Mouse (Mus musculus) retina, embryonic 14.5 days (tissue): Measurements from ENCODE around the gene Ddx19b.
A peak's percentile ranks its signal among the peaks of the same experiment; 100 is the strongest.
"Not testable (repeated sequence)": the region's sequence is repeated elsewhere in the genome, so short reads cannot be mapped to it uniquely, and the experiment has no call there.

Experiments used
- DNase-seq: peaks from one replicate; pipeline ENCODE4 v3.0.0-alpha.2; 2015; ENCODE audit warnings: low spot score

The Ddx19b gene

GRCm38 (mm10) chr8:111034276-111034675 is 2.7 kb upstream of the Ddx19b start:
- DNase-seq: peak; percentile 59

- DNase-seq: peak; percentile 100
Observed at GRCm38 (mm10) chr8:111033482-111034215, 2.1 kb upstream of the Ddx19b start.

- DNase-seq: no peak
Observed at GRCm38 (mm10) chr8:111032916-111033315, 1.4 kb upstream of the Ddx19b start, which contains the start of gene Aars. Aars (plus strand) TSS chr8:111033144.

GRCm38 (mm10) chr8:111030045-111030444 is 1.5 kb downstream of the Ddx19b start:
- DNase-seq: no peak

GRCm38 (mm10) chr8:111029589-111029988 is 2.0 kb downstream of the Ddx19b start:
- peak; percentile 17 for DNase-seq

GRCm38 (mm10) chr8:111027391-111027937 is 4.1 kb downstream of the Ddx19b start:
- DNase-seq: peak; percentile 84

- not testable (repeated sequence) for DNase-seq
Observed at GRCm38 (mm10) chr8:111026609-111027008, 4.9 kb downstream of the Ddx19b start.

- not testable (repeated sequence) for DNase-seq
Observed at GRCm38 (mm10) chr8:111010230-111010991, 21.1 kb downstream of the Ddx19b start.

- peak; percentile 88 for DNase-seq
Observed at GRCm38 (mm10) chr8:110997547-110998531, 33.7 kb downstream of the Ddx19b start, which contains the start of gene Ddx19a. Ddx19a (minus strand) TSS chr8:110997800.

- DNase-seq: peak; percentile 11
Observed at GRCm38 (mm10) chr8:110996641-110997430, 34.7 kb downstream of the Ddx19b start.

GRCm38 (mm10) chr8:110990017-110990416 is 41.5 kb downstream of the Ddx19b start:
- no peak for DNase-seq

GRCm38 (mm10) chr8:110987805-110988744 is 43.5 kb downstream of the Ddx19b start:
- DNase-seq: no peak

- DNase-seq: no peak
Observed at GRCm38 (mm10) chr8:110981304-110981703, 50.2 kb downstream of the Ddx19b start.

GRCm38 (mm10) chr8:110977987-110978386 is 53.6 kb downstream of the Ddx19b start:
- not testable (repeated sequence) for DNase-seq

GRCm38 (mm10) chr8:110976532-110976931 is 55.0 kb downstream of the Ddx19b start:
- DNase-seq: not testable (repeated sequence)

- DNase-seq: peak; percentile 96
Observed at GRCm38 (mm10) chr8:110969910-110970770, 61.4 kb downstream of the Ddx19b start.

- no peak for DNase-seq
Observed at GRCm38 (mm10) chr8:110967326-110967725, 64.2 kb downstream of the Ddx19b start.

- no peak for DNase-seq
Observed at GRCm38 (mm10) chr8:110966586-110966985, 65.0 kb downstream of the Ddx19b start.

- no peak for DNase-seq
Observed at GRCm38 (mm10) chr8:110965594-110965993, 66.0 kb downstream of the Ddx19b start.
